Mouse (Mus musculus) thymus, postnatal 0 days (tissue): ENCODE measurements around the gene Tspan12. TPM values are rescaled to one million over a fixed set of nuclear protein-coding genes. Genes with fewer than 3 reads are reported as not detected.
"Not testable (repeated sequence)": the region's sequence is repeated elsewhere in the genome, so short reads cannot be mapped to it uniquely, and the experiment has no call there.

ENCODE experiments used
- DNase-seq: peaks from one replicate; pipeline ENCODE4 v3.0.0-alpha.2; 2015; ENCODE audit warnings: low spot score
- polyA plus RNA-seq: library from polyadenylated mRNA; unstranded; fragments of >200 nt; fragmentation: Nextera tagmentation; extraction: Ambion mirVana; gene quantifications from 2 replicates; pipeline ENCODE4 v1.2.1, GENCODE M21; 2015

Tspan12 gene
- 10.4 and 11.4 TPM in 2 replicates for polyA plus RNA-seq

DNA sequence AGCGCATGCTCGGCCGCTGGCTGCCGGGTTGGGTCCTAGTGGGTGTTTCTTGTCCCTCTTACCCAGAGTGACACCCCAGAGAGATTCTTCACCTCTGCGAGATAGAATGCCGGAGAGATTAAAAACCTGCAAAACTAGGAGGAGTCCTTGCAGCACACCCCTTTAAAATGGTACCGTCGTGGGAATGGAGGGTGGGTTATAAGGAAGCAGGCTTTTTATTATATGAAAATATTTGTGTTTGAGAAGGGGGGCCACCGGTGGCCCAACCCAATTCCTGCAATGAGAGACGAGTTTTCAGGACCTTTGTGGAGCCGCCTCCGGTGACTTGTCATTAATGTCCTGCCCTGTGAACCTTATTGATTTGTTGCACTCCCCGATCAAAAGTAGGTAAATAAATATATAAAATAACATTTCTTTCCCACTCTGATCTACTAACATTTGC is at the start of gene Tspan12:
Gene Tspan12 (minus strand): TSS at position 172 of the 442 bp plus-strand sequence.
- no peak for DNase-seq

- DNase-seq, result no peak
These were observed 42.1 kb upstream of the Tspan12 start for GRCm38 (mm10) chr6:21894451-21894850.

DNA sequence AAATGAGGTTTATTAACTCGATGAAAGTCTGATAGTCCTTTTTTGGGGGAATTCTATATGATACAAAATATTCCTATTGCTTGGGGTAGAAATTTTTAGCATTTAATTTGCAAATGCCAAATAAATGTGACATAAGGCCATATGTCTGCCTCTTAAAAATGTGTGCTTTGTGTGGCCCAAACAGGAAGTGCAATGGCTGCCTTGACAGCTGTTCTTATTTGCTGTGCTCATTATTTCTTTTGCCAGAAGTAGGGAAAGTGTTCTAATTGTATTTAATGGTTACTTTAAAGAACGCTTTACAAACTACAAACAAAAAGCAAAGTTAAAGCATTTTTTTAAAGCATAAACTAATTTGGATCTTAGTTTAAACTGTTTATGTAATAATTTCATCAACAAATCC is 36.8 kb upstream of the Tspan12 start:
- no peak for DNase-seq

DNA sequence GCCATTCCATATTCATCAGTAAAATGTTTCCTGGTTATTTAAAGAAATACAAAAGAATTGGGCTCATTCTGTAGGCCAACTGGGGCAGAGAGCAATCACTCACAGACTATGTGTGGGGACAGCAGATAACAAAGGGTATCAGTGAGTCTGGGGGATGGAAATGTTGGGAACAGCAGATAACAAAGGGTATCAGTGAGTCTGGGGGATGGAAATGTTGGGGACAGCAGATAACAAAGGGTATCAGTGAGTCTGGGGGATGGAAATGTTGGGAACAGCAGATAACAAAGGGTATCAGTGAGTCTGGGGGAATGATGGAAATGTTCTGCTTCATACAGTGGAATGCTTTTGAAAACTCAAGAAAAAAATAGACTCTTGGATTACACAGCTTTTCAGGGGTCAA is 35.7 kb upstream of the Tspan12 start:
- not testable (repeated sequence) for DNase-seq

DNA sequence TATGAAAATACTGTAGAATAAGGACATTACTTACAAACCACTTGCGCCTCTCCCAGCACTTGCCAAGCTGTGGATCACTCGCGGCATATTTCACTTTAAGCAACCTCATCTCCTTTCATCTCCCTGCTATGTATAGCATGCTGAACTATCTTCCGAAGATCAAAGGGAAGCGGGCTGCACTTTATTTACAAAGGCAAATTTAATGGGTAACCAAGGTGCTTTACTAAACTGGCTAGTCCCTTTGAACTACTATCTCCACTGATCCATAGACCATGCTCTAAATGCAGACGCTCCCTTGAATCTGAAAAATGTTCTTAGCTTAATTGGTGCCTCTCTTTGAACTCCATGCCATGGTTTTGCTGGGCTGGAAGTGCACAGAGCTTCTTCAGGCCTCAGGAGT is 27.2 kb upstream of the Tspan12 start:
- no peak for DNase-seq

- DNase-seq, result no peak
These were observed 15.0 kb upstream of the Tspan12 start for GRCm38 (mm10) chr6:21867310-21867709.

- no peak for DNase-seq
These were observed 11.9 kb upstream of the Tspan12 start for GRCm38 (mm10) chr6:21864179-21864578.

DNA sequence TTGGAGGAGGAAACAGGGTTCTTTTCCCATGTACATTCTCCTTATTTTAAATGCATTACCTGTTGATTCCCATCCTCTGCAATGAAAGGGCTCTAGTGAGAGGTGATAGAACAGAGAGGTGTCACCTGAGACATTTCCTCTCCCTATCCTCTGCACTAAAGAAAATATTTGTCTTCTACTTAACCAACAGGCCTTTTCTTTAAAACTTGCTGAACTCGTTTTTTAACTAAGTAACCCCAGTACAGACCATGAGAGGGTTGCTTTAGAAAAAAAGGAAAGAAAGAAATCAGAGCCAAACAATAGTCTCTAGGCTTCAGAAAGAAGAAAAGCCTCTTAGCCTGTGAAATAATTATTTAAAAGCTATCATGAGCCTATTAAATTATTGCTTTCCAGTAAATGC is 11.2 kb upstream of the Tspan12 start:
- no peak for DNase-seq

- no peak for DNase-seq
These were observed 9.0 kb upstream of the Tspan12 start for GRCm38 (mm10) chr6:21861316-21861715.

DNA sequence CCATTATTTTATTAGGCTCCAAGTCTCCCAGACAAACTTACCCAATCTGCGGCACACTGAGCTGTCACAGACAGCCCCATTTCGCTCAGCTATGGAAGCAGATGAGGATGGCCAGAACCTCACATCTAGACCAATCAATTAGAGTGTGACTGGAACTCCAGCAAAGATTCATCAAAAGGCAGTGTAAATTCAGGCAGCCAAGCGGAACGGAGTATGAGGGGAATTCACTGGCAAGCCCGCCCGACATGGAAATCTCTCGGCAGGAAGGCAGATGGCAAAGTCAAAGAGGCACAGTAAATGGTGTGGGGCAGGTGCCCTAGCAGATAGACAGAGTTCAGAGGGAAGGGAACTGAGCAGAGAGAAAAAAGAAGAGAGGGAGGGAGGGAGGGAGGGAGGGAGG is 5.5 kb upstream of the Tspan12 start:
- DNase-seq, result no peak

DNA sequence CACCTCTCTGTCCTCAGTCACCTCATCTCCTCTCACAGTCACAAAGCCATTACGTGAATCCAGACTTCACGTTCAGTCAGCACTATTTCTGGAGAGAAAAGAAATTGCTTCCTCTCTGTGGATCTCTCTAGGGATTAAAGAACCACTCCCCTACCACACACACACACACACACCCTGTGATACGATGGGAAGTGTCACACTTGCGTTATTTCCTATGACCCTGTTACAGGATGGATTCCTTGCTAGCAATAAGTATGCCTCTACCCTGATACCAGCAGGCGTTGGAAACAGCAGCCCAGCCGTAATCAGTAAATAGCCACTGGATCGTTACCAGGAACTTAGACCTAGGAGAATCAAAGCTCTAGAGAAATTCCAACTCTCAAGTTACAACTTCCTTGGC is 3.6 kb upstream of the Tspan12 start:
- no peak for DNase-seq

DNA sequence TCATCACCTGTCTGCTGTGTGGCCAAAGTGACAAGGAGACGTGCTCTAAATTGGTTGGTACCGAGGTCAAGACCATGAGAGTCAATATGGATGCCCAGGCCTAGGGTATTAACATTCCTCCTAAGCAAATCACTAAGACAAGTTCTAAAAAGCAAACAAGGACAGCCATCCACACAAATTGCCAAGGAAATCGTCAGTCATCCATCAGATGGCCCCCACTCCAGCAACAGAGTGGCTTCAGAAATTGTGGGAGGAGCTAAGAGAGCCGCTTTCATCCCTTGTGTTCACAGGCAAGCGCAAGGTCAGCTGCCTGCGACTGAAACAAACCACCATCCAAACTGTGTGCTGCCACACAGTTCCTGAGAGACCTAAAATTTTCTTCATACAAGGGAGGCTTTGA is 1.0 kb upstream of the Tspan12 start:
- DNase-seq, result no peak

- no peak for DNase-seq
These were observed 545 bp downstream of the Tspan12 start for GRCm38 (mm10) chr6:21851596-21852343.

- DNase-seq, result no peak
These were observed 1.0 kb downstream of the Tspan12 start for GRCm38 (mm10) chr6:21851346-21851595.

GRCm38 (mm10) chr6:21850526-21851345 is 1.6 kb downstream of the Tspan12 start:
- DNase-seq, result no peak

DNA sequence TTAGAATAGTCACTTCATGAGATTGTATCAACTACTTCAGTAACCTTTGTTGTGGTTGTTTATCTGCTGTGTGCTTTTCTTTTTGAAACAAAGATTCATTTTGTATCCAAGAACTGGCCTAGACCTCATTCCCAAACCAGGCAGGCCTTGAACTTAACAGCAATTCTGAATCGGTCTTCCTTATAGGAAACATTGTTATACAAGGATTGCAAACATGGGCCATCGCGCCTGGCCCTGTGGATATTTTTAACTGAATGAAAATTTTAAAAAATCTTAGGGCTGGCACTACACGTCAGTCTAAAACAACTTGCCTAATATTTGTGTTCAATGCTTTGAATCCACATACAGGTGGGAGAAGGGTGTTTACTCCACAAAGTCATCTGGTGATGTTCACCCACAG is 3.5 kb downstream of the Tspan12 start:
- no peak for DNase-seq

DNA sequence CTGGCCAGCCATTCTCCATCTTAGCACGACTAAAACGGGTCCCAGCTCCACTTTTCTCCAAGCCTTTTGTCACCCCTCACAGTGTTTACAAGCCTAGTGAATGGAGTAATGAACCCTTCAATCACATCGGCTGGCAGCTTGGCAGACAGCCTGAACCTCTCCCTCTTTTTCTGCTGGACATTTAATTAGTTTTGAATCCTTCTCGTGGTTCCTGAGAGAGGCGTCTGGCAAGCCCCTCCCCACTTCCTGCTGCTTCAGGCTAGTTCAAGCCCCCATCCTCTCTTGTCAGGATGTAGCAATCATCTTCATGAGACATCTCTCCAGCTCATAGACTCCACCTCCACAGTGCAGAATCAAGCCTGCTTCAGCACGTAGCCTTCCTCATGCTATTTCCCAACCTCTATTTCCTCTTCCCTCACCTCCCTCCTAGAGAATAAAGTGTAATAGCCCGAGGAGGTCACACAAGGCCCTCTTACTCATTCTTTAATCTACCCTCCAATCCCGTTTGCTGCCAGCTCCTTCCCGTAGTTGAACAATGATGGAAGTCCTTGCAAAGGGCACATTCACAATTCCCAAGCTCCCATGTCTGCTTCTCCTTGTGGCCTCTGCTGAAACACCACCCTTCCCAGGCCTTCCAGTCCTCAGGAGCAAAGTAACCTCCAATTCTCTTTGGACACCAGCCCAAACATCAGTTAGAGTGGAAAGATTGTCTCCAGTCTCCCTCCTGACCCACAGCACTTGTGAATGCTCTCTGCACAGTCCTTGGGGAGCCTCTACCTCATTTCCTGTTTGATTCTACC is 12.1 kb downstream of the Tspan12 start:
- DNase-seq, result no peak

- no peak for DNase-seq
These were observed 13.0 kb downstream of the Tspan12 start for GRCm38 (mm10) chr6:21839244-21839814.

DNA sequence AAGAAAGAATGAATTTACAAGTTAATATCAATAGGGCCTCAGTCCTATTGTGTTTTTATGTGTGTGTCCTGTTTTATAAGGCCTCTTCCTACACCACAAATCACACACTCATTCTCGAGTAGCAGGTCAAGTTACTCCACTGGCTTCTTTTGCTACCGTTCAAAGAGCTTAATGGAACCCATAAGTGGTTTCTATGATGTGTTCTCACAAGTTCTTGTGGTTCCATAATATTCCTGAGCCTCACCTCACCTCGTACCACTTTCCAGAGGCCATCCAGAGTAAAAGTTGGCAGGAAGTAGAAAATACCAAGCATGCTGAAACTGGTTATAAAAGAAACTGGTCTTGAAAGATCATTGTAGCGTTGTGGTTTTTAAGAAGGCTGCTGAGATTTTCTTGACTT is 18.8 kb downstream of the Tspan12 start:
- DNase-seq, result no peak

DNA sequence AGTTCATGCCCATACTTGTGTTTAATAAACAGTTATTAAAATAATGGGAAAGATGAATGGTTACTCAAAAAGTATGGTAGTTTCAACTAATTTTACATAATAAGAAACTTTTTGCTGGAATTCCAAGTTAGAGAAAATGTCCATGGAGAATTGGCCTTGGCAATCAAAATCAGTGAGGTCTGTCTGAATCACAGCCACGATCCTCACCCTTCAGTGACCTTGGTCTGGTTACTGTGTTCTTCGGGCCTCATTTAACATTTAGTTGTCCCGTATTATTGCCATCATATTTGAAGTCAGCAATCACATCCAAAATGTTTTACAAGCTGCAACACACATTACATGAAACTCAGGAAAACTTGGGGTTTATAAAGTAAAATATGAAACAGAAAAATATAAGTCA is 20.4 kb downstream of the Tspan12 start:
- no peak for DNase-seq

- no peak for DNase-seq
These were observed 21.4 kb downstream of the Tspan12 start for GRCm38 (mm10) chr6:21830931-21831330.

GRCm38 (mm10) chr6:21829930-21830329 is 22.4 kb downstream of the Tspan12 start:
- no peak for DNase-seq
